Mouse (Mus musculus) c-Kit-negative CD71-positive TER-119-positive erythroid progenitor cells, embryonic 14.5 days (primary cell): Measurements from ENCODE around the gene 1700025B11Rik.
"Not testable (repeated sequence)": the region's sequence is repeated elsewhere in the genome, so short reads cannot be mapped to it uniquely, and the experiment has no call there.

ENCODE experiments used
- DNase-seq: peaks from one replicate; pipeline ENCODE4 v3.0.0-alpha.2; 2013; ENCODE audit warnings: low read depth, low spot score

The 1700025B11Rik gene

GRCm38 (mm10) chr15:77561792-77562191, at the start of gene 1700025B11Rik:
1700025B11Rik (minus strand) TSS chr15:77561892.
- no peak for DNase-seq

- no peak for DNase-seq
These were observed 44.4 kb upstream of the 1700025B11Rik start for GRCm38 (mm10) chr15:77606069-77606468.

- DNase-seq: no peak
These were observed 37.3 kb upstream of the 1700025B11Rik start, which contains the start of gene Gm36245 for GRCm38 (mm10) chr15:77598958-77599357. Gm36245 (plus strand) TSS chr15:77599258.

GRCm38 (mm10) chr15:77598429-77598828, 36.7 kb upstream of the 1700025B11Rik start:
- DNase-seq: no peak

- no peak for DNase-seq
These were observed 34.3 kb upstream of the 1700025B11Rik start, which contains the start of gene Apol10b for GRCm38 (mm10) chr15:77595961-77596360. Apol10b (minus strand) TSS chr15:77596125.

GRCm38 (mm10) chr15:77593557-77593956, 31.9 kb upstream of the 1700025B11Rik start:
- DNase-seq: no peak

GRCm38 (mm10) chr15:77590881-77591280, 29.2 kb upstream of the 1700025B11Rik start:
- no peak for DNase-seq

- DNase-seq: no peak
These were observed 27.3 kb upstream of the 1700025B11Rik start for GRCm38 (mm10) chr15:77588981-77589380.

GRCm38 (mm10) chr15:77587026-77587425, 25.3 kb upstream of the 1700025B11Rik start:
- DNase-seq: no peak

GRCm38 (mm10) chr15:77581681-77582080, 20.0 kb upstream of the 1700025B11Rik start:
- no peak for DNase-seq

- DNase-seq: no peak
These were observed 17.6 kb upstream of the 1700025B11Rik start for GRCm38 (mm10) chr15:77579311-77579710.

GRCm38 (mm10) chr15:77578801-77579200, 17.1 kb upstream of the 1700025B11Rik start:
- DNase-seq: no peak

- no peak for DNase-seq
These were observed 1.5 kb upstream of the 1700025B11Rik start for GRCm38 (mm10) chr15:77563219-77563618.

- not testable (repeated sequence) for DNase-seq
These were observed 22.5 kb downstream of the 1700025B11Rik start for GRCm38 (mm10) chr15:77539221-77539620.

GRCm38 (mm10) chr15:77533216-77533615, 28.5 kb downstream of the 1700025B11Rik start, which contains the start of gene Apol7c:
Apol7c (minus strand) TSS chr15:77533316.
- no peak for DNase-seq

GRCm38 (mm10) chr15:77523186-77523843, 38.4 kb downstream of the 1700025B11Rik start:
- not testable (repeated sequence) for DNase-seq

GRCm38 (mm10) chr15:77520596-77520995, 41.1 kb downstream of the 1700025B11Rik start:
- DNase-seq: not testable (repeated sequence)
